11 mouse cellular contexts compared by ENCODE assay signal in genomic region chr11:86841261-86841660, GRCm38 (mm10). TPM values are rescaled to one million over a fixed set of nuclear protein-coding genes. Genes with fewer than 3 reads are reported as not detected.
A peak's percentile ranks its signal among the peaks of the same experiment; 100 is the strongest.
DNase-seq lines count a peak whose midpoint lies in the region; ATAC-seq and TF ChIP-seq lines count a peak whose summit lies in the region.
"Had no signal": no experiment of that assay in that cellular context is flagged by ENCODE, and none has a peak within 500 bp of the region (broad histone marks: within the 10 kb centered on the region; RNA-seq: fewer than 3 reads in every experiment).

No protein-coding gene starts in this region.

- no peak for DNase-seq in heart, postnatal 36 days
- DNase-seq in lung, postnatal 14 days = no peak
- no peak for DNase-seq in adrenal gland, postnatal 10 days
- DNase-seq: right cerebral cortex, postnatal 25 days had no signal

- intact Hi-C loops in heart, postnatal 36 days (cut with DNase I) = no loop called here

- ATAC-seq in heart, embryonic 15.5 days (replicated peaks; ENCODE audit: insufficient number of reproducible peaks, insufficient read depth, low FRiP score, low read depth) = no peak
- ATAC-seq in lung, embryonic 16.5 days (ENCODE audit: low read depth) = no peak
- ATAC-seq in midbrain, embryonic 13.5 days = no peak

- H3K27me3 ChIP-seq in heart, embryonic 15.5 days = no peaks in the 10 kb centered on the region
- no peaks in the 10 kb centered on the region for H3K27me3 ChIP-seq in lung, embryonic 16.5 days (ENCODE audit: control insufficient read depth, insufficient read depth, low read depth, low read length)
- H3K27me3 ChIP-seq in midbrain, embryonic 13.5 days = no peaks in the 10 kb centered on the region
- H3K27me3 ChIP-seq: embryonic facial prominence, embryonic 12.5 days; liver, embryonic 15.5 days had no signal

- no peak overlapping the region for H3K4me3 ChIP-seq in heart, embryonic 15.5 days
- no peak overlapping the region for H3K4me3 ChIP-seq in lung, embryonic 16.5 days (ENCODE audit: low read length)
- H3K4me3 ChIP-seq in embryonic fibroblast, embryonic 13.5 days (ENCODE audit: insufficient read depth, low read length) = no peak overlapping the region
- H3K4me3 ChIP-seq in midbrain, embryonic 13.5 days (replicated peaks) = no peak overlapping the region
- H3K4me3 ChIP-seq: embryonic facial prominence, embryonic 12.5 days; left cerebral cortex, adult 2 months; liver, embryonic 15.5 days had no signal

- WGBS in heart, embryonic 15.5 days = 77% methylated on average over 8 of the region's 8 CpGs
- 73% methylated on average over 8 of the region's 8 CpGs for WGBS in lung, embryonic 16.5 days
- WGBS in midbrain, embryonic 13.5 days = 74% methylated on average over 8 of the region's 8 CpGs

- no peaks in the 10 kb centered on the region for H3K9me3 ChIP-seq in heart, embryonic 15.5 days (replicated peaks)
- H3K9me3 ChIP-seq in lung, embryonic 16.5 days (ENCODE audit: control insufficient read depth, low read length) = no peaks in the 10 kb centered on the region
- no peaks in the 10 kb centered on the region for H3K9me3 ChIP-seq in midbrain, embryonic 13.5 days
- H3K9me3 ChIP-seq: embryonic facial prominence, embryonic 12.5 days; liver, embryonic 15.5 days had no signal

- H3K36me3 ChIP-seq in heart, embryonic 15.5 days = no peaks in the 10 kb centered on the region
- H3K36me3 ChIP-seq in lung, embryonic 16.5 days (ENCODE audit: control insufficient read depth, insufficient read depth, low read length) = no peaks in the 10 kb centered on the region
- H3K36me3 ChIP-seq in midbrain, embryonic 13.5 days = no peaks in the 10 kb centered on the region
- H3K36me3 ChIP-seq: embryonic facial prominence, embryonic 12.5 days; liver, embryonic 15.5 days had no signal

- H3K4me1 ChIP-seq in heart, embryonic 15.5 days (replicated peaks) = peaks cover 27% of the 10 kb centered on the region
- peaks cover 17% of the 10 kb centered on the region for H3K4me1 ChIP-seq in lung, embryonic 16.5 days (replicated peaks; ENCODE audit: control insufficient read depth, insufficient read depth, low read length)
- H3K4me1 ChIP-seq in embryonic fibroblast, embryonic 13.5 days (ENCODE audit: control insufficient read depth, insufficient read depth, low read length) = peaks cover 2% of the 10 kb centered on the region; the same call in 1 of the 2 replicates
- H3K4me1 ChIP-seq in midbrain, embryonic 13.5 days (replicated peaks) = peaks cover 23% of the 10 kb centered on the region

- H3K27ac ChIP-seq in heart, embryonic 15.5 days = peak overlapping the region; percentile 72
- peak overlapping the region; percentile 62 for H3K27ac ChIP-seq in lung, embryonic 16.5 days (ENCODE audit: low read length)
- H3K27ac ChIP-seq in embryonic fibroblast, embryonic 13.5 days (ENCODE audit: insufficient read depth, low read length) = peak overlapping the region; percentile 65; the same call in 1 of the 2 replicates
- H3K27ac ChIP-seq in midbrain, embryonic 13.5 days = peak overlapping the region; percentile 62; the same call in 1 of the 2 replicates
- H3K27ac ChIP-seq: embryonic facial prominence, embryonic 12.5 days; left cerebral cortex, adult 2 months; liver, embryonic 15.5 days had no signal

- no peak for TF ChIP-seq POLR2A in embryonic fibroblast, embryonic 13.5 days (IDR thresholded peaks at IDR 0.05; ENCODE audit: low read depth, low read length)

- H3K4me2 ChIP-seq in heart, embryonic 15.5 days = no peak overlapping the region
- H3K4me2 ChIP-seq in lung, embryonic 16.5 days (ENCODE audit: low read depth, low read length) = no peak overlapping the region
- no peak overlapping the region for H3K4me2 ChIP-seq in midbrain, embryonic 13.5 days (replicated peaks)
- H3K4me2 ChIP-seq: embryonic facial prominence, embryonic 12.5 days; liver, embryonic 15.5 days had no signal

- H3K9ac ChIP-seq in heart, embryonic 15.5 days = no peak overlapping the region
- H3K9ac ChIP-seq in lung, embryonic 16.5 days (ENCODE audit: low read length) = no peak overlapping the region
- no peak overlapping the region for H3K9ac ChIP-seq in midbrain, embryonic 13.5 days (replicated peaks)
- H3K9ac ChIP-seq: embryonic facial prominence, embryonic 12.5 days; liver, embryonic 15.5 days had no signal

- TF ChIP-seq CTCF in embryonic fibroblast, embryonic 13.5 days (IDR thresholded peaks at IDR 0.05; ENCODE audit: borderline replicate concordance, insufficient read depth, low read length) = no peak

RNA-seq across cellular contexts. Expression of gene Dhx40, which starts 33.7 kb away (rescaled TPM):
- 13.7 and 15.5 TPM in 2 replicates for polyA plus RNA-seq in heart, embryonic 15.5 days (2015; fragmentation: Nextera tagmentation; extraction: Ambion mirVana)
- total RNA-seq in heart, postnatal 36 days (2021) = 10 to 100 TPM; 18.7 to 18.9 TPM
- polyA plus RNA-seq in lung, embryonic 16.5 days (2015; fragmentation: Nextera tagmentation; extraction: Ambion mirVana) = 27.2 and 28.4 TPM in 2 replicates
- polyA plus RNA-seq in embryonic fibroblast, embryonic 13.5 days (2011; ENCODE audit: insufficient read length, low read depth, missing spikeins) = 33.7 and 38.9 TPM in 2 replicates
- 34.2 and 35.4 TPM in 2 replicates for polyA plus RNA-seq in midbrain, embryonic 13.5 days (2015; fragmentation: Nextera tagmentation; extraction: Ambion mirVana)
- total RNA-seq in adrenal gland, postnatal 10 days (2021) = 10 to 100 TPM; 28.8 to 33.4 TPM
